In genomic region chr14:101891903-101892448, GRCm38 (mm10) we compare ENCODE assay signal across 20 mouse cellular contexts.
DNase-seq lines count a peak whose midpoint lies in the region; ATAC-seq and TF ChIP-seq lines count a peak whose summit lies in the region.
"Had no signal": no experiment of that assay in that cellular context is flagged by ENCODE, and none has a peak within 500 bp of the region (broad histone marks: within the 10 kb centered on the region; RNA-seq: fewer than 3 reads in every experiment).

No protein-coding gene starts in this region.

- DNase-seq in frontal cortex, postnatal 10 days (ENCODE audit: low spot score in 2 of 2): no peak
- no peak for DNase-seq in kidney, postnatal 0 days (ENCODE audit: low spot score)
- no peak for DNase-seq in kidney, postnatal 4 days
- no peak for DNase-seq in adrenal gland, adult 2 months
- DNase-seq in hindbrain, postnatal 0 days (ENCODE audit: low spot score): no peak
- DNase-seq: adrenal gland, postnatal 36 days; cerebellum, adult 8-10 months; gastrocnemius, postnatal 25 days; left cerebral cortex, postnatal 4 days; liver, embryonic 13.5 days; retina, postnatal 1 day; right cerebral cortex, postnatal 4 days; thymus, postnatal 36 days had no signal

- no peaks in the 10 kb centered on the region for H3K36me3 ChIP-seq in kidney, postnatal 0 days (ENCODE audit: insufficient read depth, low read length)
- H3K36me3 ChIP-seq in intestine, embryonic 15.5 days: no peaks in the 10 kb centered on the region
- H3K36me3 ChIP-seq in stomach, embryonic 16.5 days (ENCODE audit: control insufficient read depth, insufficient read depth, low read length): no peaks in the 10 kb centered on the region
- H3K36me3 ChIP-seq in hindbrain, postnatal 0 days (ENCODE audit: insufficient read depth, low read length): no peaks in the 10 kb centered on the region
- H3K36me3 ChIP-seq: liver, embryonic 13.5 days; lung, embryonic 15.5 days; midbrain, embryonic 12.5 days had no signal

- H3K4me2 ChIP-seq in kidney, postnatal 0 days (ENCODE audit: low read length): no peak overlapping the region
- H3K4me2 ChIP-seq in intestine, embryonic 15.5 days (replicated peaks): no peak overlapping the region
- H3K4me2 ChIP-seq in stomach, embryonic 16.5 days (ENCODE audit: low read depth, low read length): no peak overlapping the region
- no peak overlapping the region for H3K4me2 ChIP-seq in hindbrain, postnatal 0 days (ENCODE audit: low read depth, low read length)
- H3K4me2 ChIP-seq: forebrain, embryonic 13.5 days; liver, embryonic 13.5 days; lung, embryonic 15.5 days; midbrain, embryonic 12.5 days had no signal

- peak overlapping the region; percentile 51; the same call in 1 of the 2 replicates for H3K27ac ChIP-seq in kidney, postnatal 0 days
- no peak overlapping the region for H3K27ac ChIP-seq in intestine, embryonic 15.5 days
- H3K27ac ChIP-seq in stomach, embryonic 16.5 days (ENCODE audit: low read length): no peak overlapping the region
- no peak overlapping the region for H3K27ac ChIP-seq in hindbrain, postnatal 0 days
- H3K27ac ChIP-seq: forebrain, embryonic 13.5 days; liver, embryonic 13.5 days; lung, embryonic 15.5 days; midbrain, embryonic 12.5 days had no signal

- H3K4me3 ChIP-seq in kidney, postnatal 0 days (replicated peaks; ENCODE audit: low read depth, low read length): no peak overlapping the region
- no peak overlapping the region for H3K4me3 ChIP-seq in intestine, embryonic 15.5 days (replicated peaks)
- H3K4me3 ChIP-seq in stomach, embryonic 16.5 days (replicated peaks; ENCODE audit: low read length): no peak overlapping the region
- H3K4me3 ChIP-seq in hindbrain, postnatal 0 days (ENCODE audit: low read length): no peak overlapping the region
- H3K4me3 ChIP-seq: erythroblast, embryonic 14.5 days; forebrain, embryonic 13.5 days; liver, embryonic 13.5 days; lung, embryonic 15.5 days; midbrain, embryonic 12.5 days had no signal

- H3K4me1 ChIP-seq in kidney, postnatal 0 days (replicated peaks; ENCODE audit: insufficient read depth, low read length): no peaks in the 10 kb centered on the region
- H3K4me1 ChIP-seq in intestine, embryonic 15.5 days (replicated peaks): no peaks in the 10 kb centered on the region
- no peaks in the 10 kb centered on the region for H3K4me1 ChIP-seq in stomach, embryonic 16.5 days (ENCODE audit: control insufficient read depth, insufficient read depth, low read length)
- no peaks in the 10 kb centered on the region for H3K4me1 ChIP-seq in hindbrain, postnatal 0 days (ENCODE audit: insufficient read depth, low read length)
- H3K4me1 ChIP-seq: forebrain, embryonic 13.5 days; liver, embryonic 13.5 days; midbrain, embryonic 12.5 days had no signal

- TF ChIP-seq CTCF in kidney, postnatal 0 days (IDR thresholded peaks at IDR 0.05; ENCODE audit: low read depth): no peak
- TF ChIP-seq CTCF in hindbrain, postnatal 0 days (IDR thresholded peaks at IDR 0.05; ENCODE audit: low read depth): no peak

- H3K9ac ChIP-seq in kidney, postnatal 0 days (ENCODE audit: low read depth, low read length): no peak overlapping the region
- H3K9ac ChIP-seq in intestine, embryonic 15.5 days: no peak overlapping the region
- no peak overlapping the region for H3K9ac ChIP-seq in stomach, embryonic 16.5 days (ENCODE audit: low read length)
- H3K9ac ChIP-seq in hindbrain, postnatal 0 days (replicated peaks; ENCODE audit: low read length): no peak overlapping the region
- H3K9ac ChIP-seq: forebrain, embryonic 13.5 days; liver, embryonic 13.5 days; lung, embryonic 15.5 days; midbrain, embryonic 12.5 days had no signal

- ATAC-seq in frontal cortex, adult (ENCODE audit: low TSS enrichment): 0 out of 2 replicates have a peak, but pooled peaks have one; percentile 2
- ATAC-seq in kidney, postnatal 0 days (replicated peaks; ENCODE audit: low FRiP score, low read depth): no peak
- peak; percentile 83 for ATAC-seq in intestine, embryonic 15.5 days
- peak; percentile 58 for ATAC-seq in stomach, embryonic 16.5 days (ENCODE audit: insufficient read depth, low FRiP score)
- no peak for ATAC-seq in hindbrain, postnatal 0 days
- ATAC-seq: forebrain, embryonic 13.5 days had no signal

- H3K9me3 ChIP-seq in kidney, postnatal 0 days (replicated peaks; ENCODE audit: low read length): no peaks in the 10 kb centered on the region
- no peaks in the 10 kb centered on the region for H3K9me3 ChIP-seq in intestine, embryonic 15.5 days
- H3K9me3 ChIP-seq in stomach, embryonic 16.5 days (replicated peaks; ENCODE audit: control insufficient read depth, low read length): no peaks in the 10 kb centered on the region
- H3K9me3 ChIP-seq in hindbrain, postnatal 0 days (ENCODE audit: low read length): no peaks in the 10 kb centered on the region
- H3K9me3 ChIP-seq: forebrain, embryonic 13.5 days; liver, embryonic 13.5 days; lung, embryonic 15.5 days; midbrain, embryonic 12.5 days had no signal

- no peaks in the 10 kb centered on the region for H3K27me3 ChIP-seq in kidney, postnatal 0 days (ENCODE audit: insufficient read depth, low read length)
- no peaks in the 10 kb centered on the region for H3K27me3 ChIP-seq in intestine, embryonic 15.5 days (replicated peaks)
- H3K27me3 ChIP-seq in stomach, embryonic 16.5 days (ENCODE audit: control insufficient read depth, insufficient read depth, low read length): no peaks in the 10 kb centered on the region
- H3K27me3 ChIP-seq in hindbrain, postnatal 0 days (ENCODE audit: insufficient read depth, low read length): no peaks in the 10 kb centered on the region
- H3K27me3 ChIP-seq: forebrain, embryonic 13.5 days; liver, embryonic 13.5 days; lung, embryonic 15.5 days; midbrain, embryonic 12.5 days had no signal

- 75% methylated on average over 10 of the region's 10 CpGs for WGBS in kidney, postnatal 0 days
- 63% methylated on average over 10 of the region's 10 CpGs for WGBS in intestine, embryonic 15.5 days
- 63% methylated on average over 10 of the region's 10 CpGs for WGBS in stomach, embryonic 16.5 days
- 93% methylated on average over 10 of the region's 10 CpGs for WGBS in hindbrain, postnatal 0 days

Comparison
In these comparisons a context has a peak if more than half of its experiments do, and no peak if none do; other contexts are left out.
1. ATAC-seq: peak in frontal cortex, adult (single experiment), intestine, embryonic 15.5 days (single experiment) and stomach, embryonic 16.5 days (single experiment); none in kidney, postnatal 0 days (single experiment) and hindbrain, postnatal 0 days (single experiment).